Mouse (Mus musculus) spleen, postnatal 4 days (tissue): ENCODE results near the gene Ppm1h.
A peak's percentile ranks its signal among the peaks of the same experiment; 100 is the strongest.

Source experiments
- DNase-seq, 2 experiments: peaks; one replicate each; pipeline ENCODE4 v3.0.0; 2022; ENCODE audit warnings: low spot score in 2 of 2

The Ppm1h gene

DNA sequence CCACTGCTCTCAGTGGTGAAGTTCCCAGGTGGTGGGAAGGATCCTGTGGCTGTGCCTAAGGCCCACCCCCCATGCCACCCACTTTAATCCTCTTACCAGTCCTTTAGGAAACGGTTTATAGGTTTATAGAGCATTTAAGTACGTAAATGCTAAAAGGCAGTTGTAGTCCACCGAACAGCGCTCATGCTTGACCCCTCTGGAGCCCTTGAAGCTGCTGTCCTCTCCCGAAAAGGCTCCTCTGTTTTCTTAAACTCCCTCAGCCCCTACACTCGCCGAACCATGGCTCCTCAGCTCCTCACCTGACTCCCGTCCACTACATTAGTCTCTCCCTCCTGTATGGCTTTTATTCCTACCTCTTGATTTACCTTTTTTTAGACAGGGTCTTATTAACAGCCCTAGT lies 131.3 kb downstream of the Ppm1h start:
- DNase-seq: no peak

DNA sequence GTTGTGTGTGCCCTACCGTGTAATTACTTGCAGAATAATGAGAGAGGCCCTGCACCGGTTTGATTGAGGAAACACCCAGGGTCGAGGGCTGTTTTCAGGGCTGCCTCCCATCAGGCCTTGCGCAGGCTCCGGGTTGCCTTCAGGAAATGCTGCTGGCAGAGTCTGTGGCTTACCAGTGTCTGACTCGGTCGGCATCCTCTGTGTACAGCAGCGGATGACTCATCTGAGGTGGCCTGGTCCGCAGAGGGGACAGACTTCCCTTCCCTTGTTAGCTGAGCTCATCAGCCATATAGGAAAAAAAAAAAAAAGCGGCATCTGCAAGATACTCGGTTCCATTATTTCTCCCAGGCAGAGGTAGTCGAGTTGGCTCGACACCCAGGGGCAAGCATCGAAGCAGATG lies 136.5 kb downstream of the Ppm1h start:
- peak; percentile 50 to 76 for DNase-seq

DNA sequence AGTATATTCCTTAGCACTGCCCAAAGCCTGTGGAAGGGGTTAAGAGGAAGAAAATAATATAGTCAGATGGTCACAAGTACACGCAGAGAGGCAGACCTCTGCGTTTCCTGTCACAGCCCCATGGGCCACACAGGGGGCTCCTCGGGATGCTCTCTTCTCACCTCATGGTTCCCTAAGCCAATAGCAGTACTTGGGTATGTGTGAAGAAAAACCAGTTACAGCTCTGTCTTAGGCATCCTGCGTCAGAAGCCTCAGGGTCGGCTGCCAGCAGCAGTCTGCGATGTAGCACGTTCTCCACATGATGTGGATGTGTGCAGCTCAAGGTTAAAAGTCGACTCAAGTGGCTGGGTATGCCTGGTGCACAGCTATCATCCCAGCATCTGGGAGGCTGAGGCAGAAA lies 139.2 kb downstream of the Ppm1h start:
- DNase-seq: no peak

DNA sequence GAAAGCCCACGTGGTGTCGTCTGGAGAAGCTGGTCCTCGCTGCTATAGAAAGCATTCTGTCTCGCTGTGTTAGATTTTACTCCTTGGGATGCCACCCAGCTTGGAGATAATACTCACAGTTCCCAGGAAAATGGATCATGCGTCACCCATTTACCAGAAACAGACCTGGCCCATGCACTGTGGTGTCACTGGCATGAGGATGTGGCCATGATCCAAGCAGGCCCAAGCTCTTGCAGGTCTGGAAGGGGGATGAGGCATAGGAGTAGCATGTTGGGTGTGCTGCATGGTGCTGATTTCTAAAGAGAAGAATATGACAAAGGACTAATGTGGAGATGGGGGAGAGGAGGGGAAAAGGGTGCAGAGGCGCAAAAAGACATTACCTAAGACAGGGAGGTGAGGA lies 141.2 kb downstream of the Ppm1h start:
- DNase-seq: no peak

DNA sequence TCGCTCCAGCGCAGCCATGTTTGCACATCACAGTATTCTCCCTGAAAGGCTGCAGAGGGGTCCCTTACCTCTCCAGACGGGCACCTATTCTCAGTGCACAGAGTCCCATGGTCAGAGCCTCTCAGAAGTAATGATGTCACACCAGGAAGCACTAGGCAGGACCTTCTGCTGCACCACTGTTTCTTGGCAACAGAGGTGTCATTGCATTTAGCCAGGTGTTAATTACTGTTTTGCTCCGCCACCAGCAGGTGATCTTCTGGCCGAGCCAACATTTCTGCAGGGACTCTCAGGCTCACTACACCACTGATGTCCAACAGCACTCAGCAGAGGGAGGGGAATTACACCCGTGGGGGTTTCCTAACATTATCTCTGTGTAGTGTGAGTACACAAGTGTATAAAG lies 143.0 kb downstream of the Ppm1h start:
- no peak for DNase-seq

DNA sequence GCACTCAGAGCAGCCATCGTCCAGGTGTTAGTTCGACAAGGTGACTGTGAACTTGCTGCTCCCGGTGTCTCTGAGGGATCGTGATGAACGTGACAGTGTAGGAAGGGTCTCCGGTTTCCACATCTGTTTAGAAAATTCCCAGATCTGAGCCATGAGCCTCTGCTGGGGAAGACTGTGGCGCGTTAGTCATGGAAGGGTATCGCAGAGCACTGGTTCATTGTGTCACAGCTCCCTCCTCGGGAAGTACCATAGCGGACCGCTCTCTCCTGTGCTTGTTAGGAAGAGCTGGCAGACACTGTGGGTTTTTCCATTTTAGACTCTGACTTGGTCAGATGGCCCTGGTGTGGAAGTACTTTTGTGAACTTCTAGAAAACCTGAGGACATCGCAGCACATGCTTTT lies 145.1 kb downstream of the Ppm1h start:
- no peak for DNase-seq

DNA sequence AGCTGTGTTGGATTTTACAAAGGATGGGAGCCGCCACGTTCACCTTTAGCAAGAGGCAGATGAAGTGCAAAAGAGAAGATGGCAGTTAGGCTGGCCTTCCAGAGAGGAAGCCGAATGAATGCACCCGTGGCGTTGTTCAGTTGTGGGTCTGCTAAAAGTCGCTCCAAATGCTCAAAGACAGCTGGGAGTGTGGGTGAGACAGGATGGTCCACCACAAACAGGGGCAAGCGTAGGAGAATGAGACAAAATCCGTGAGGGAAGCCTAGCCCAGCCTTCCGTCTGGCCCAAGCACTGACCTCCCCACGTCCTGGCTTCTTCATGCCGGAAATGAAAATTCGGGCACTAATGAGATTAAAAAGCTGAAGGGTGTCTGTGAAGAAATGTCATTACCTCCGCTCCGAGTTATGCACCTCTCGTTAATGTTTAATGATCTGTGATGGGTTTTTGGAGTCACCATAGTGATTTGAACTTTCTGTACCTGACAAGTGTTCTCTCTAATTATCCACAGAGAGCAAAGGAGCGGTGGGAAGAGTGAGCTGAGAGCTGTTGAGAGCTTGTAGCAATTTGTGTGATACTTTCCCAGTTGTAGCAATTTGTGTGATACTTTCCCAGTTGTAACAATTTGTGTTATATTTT lies 148.3 kb downstream of the Ppm1h start:
- no peak for DNase-seq

DNA sequence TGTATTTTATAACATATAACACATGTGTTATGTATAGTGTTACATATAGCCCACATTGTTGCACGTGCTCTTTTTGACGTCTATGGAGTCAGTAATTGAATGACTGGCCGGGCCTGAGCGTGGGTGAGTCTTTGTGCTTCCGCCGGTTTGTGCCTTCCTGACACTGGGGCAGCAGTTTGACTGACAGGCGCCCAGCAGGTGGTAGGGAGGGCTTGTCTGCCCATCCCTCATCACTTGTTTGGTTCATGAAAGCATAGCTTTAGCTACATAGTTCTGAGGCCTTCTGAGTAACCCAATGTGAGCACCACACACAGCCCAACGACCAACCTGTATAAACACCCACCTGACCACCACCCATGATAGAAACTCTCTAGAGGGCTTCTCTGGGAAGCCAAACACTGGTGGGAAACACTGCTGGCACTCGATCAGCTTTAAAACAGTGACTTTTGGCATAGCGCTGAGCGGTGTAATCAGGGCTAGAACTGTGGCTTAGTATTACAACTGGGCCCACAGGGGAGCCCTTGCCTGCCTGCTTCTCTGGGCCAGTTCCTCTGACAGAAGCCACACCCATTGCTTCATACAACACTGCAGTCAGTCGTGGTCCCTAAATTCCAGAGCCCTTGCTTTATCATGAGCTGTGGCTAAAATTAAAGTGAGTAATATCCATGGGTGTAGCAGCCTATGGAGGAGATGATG lies 149.3 kb downstream of the Ppm1h start:
- no peak for DNase-seq

DNA sequence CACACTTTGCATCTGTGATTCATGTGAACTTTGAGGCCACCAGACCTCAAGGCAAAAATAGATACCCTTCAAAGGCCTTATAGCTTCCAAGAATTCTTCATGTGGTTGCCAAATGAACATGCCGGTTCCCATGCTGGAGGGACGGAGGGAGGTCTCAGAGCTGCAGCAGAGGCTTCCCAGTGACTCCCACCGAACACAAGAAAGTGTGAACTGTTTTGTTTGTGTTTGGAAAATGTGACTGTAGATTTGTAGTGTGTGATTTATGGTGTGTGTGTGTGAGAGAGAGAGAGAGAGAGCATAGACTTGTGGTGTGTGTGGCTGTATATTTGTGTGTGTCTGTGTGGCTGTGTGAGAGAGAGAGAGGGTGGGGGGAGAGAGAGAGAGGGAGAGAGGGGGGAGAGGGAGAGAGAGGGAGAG lies 151.2 kb downstream of the Ppm1h start:
- DNase-seq: no peak

DNA sequence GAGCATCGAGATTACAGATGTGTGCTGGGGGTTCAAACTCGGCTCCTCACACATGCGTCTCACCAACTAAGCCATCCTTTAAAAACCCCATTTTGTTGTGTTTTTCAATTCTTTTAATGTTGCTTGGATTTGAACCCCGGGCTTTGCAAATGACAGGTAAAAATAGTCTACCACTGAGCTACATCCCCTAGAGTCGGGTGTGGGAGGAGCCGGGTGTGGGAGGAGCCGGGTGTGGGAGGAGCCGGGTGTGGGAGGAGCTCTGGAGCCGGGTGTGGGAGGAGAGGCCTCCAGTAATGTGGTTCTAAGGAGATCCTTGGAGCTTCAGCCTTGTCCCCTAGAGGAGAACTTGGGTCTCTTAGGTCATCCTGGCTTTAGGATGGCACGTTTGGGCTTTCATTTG lies 152.1 kb downstream of the Ppm1h start:
- DNase-seq: no peak

DNA sequence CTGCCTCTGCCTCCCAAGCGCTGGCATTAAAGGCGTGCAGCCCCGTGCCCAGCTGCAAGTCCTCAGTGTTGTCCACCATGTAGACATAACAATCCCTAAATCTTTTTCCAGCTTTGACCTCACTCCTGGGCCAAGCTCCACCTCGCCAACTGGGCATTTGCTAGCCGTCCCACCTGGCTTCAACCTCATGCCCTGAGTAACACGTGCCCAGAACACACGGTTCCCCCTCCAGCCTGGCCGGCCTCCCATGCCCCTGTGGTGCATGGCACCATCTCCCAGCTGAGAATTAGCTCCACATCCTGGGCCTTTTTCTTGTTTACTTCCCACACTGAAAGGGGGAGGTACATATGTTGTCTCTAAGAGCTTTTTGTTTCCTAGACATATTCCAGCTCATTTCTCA lies 163.5 kb downstream of the Ppm1h start:
- DNase-seq: no peak

DNA sequence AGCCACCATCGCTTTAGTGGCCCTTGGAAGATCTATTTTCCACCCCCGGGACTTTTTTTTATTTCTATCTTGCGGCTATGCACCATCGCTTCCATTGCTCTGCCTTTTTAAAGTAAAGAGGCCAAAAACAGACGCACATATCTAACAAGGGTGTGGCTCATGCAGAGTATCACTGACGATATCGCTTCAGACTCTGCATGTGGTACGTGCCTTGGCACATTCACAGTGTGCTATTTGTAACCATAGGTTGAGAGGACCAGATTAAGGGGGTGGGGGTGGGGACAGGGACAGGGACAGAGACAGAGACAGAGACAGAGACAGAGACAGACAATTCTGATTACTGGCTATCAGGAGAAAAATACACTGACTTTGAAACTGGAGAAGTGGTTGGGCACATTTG lies 164.4 kb downstream of the Ppm1h start:
- DNase-seq: no peak

DNA sequence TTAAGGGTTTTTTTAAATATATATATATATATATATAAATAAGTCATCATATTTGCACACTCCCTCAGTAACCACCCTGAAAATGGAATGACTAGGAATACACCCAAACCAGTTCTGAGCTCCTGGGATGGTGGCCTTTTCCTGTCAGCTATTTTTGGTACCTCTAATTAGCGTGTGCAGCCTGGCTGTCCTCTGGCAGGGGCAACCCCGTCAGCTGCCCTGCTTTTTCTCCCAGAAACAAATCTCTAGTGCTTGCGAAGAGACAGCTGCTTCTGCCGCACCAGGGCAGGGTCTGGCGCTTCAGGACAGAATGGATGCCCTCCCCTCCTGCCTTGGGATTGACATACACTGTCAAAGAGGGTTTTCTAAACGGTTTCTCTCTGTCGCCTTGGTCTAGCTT lies 166.9 kb downstream of the Ppm1h start:
- no peak for DNase-seq

DNA sequence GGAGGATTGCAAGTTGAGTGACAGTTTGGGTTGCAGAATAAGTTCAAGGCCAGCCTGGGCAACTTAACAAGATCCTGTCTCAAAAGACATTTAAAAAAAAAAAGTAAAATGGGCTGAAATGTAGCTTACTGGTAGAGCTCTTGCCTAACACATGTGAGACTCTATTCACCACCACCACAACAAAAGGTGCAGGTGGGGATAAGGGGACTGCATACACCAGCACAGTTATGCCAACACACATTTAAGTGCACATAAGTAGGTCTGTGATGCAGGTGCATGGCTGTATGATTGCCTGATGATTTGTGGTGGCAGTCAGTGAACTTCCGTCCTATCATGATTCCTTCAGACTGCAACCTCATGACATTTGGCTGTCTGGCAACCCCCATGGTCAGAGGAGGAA lies 167.9 kb downstream of the Ppm1h start:
- no peak for DNase-seq

DNA sequence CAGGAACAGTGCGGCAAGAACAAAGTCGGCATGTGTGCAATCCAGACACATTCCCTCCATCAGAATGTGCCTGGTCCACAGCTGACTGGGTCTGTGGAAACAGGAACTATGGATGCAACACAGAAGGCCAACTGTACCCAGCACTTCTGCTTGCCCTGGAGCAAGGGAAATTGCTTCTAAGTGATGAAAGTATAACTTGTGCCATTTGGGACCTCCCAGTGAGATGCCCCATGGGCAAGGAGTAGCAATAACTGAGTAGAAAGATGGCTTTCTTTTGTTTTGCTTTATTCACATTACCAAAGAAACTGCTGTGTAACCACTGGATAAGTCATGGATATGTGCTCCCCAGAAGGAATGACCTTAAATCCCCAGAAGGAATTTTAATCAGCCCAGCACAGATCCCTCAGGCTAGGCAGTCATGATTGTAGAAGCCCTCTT lies 169.5 kb downstream of the Ppm1h start:
- DNase-seq: no peak

DNA sequence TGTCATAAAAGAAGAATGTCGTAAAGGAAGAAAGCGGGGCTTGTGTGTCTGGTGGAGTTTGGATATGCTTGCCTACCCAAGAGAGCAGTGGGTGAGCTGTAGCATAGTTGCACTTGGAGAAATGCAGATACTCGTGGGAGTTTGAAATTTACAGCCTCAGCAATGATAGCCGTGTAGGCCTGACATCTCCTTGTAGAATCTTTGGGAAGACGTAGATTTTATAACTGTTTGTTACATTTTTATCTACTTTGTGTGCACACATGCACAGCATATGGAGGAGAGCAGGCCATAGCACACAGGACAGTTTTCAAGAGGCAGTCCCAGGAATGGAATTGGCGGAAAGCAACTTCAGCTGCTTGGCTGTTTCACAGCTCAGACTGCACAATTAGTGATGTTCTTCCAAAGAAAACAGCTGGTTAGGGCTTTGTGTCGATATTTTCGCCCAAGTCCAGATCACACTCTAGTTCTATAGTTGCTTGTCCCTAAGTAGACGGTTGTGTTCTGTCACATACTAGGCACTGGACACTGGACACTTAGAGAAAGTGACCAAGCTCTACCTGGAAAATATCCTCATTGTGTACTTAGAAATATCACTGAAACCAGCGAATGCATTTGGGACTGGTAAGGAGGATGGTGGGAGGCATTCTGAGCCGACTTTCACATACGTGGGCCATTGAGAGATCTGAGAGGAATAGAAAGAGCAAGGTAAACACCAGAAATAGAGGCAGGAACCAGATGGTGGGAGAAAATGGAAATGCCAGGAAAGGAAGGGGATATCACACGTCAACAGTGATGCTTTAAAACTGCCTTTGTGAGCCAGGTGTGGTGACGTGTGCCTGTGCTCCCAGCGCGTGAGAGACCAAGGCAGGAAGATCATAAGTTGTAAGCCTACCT lies 173.0 kb downstream of the Ppm1h start:
- DNase-seq: no peak

DNA sequence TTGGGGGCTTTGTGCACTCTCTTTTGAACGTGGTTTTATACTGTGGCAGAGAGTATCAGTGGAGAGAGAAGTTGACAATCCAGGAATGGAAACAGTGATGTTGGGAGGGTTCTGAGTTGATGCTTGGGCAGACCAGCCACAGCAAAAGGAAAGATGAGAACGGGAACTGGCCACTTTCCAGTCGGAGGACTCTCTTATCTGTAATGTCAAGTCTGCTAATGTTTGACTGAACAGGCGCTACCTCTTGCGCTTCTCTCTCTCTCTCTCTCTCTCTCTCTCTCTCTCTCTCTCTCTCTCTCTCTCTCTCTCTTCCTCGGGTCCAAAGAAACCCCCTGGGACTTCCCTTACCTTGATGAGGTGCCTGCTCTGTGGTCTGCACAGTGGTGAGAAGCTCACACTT lies 176.0 kb downstream of the Ppm1h start:
- DNase-seq: no peak

DNA sequence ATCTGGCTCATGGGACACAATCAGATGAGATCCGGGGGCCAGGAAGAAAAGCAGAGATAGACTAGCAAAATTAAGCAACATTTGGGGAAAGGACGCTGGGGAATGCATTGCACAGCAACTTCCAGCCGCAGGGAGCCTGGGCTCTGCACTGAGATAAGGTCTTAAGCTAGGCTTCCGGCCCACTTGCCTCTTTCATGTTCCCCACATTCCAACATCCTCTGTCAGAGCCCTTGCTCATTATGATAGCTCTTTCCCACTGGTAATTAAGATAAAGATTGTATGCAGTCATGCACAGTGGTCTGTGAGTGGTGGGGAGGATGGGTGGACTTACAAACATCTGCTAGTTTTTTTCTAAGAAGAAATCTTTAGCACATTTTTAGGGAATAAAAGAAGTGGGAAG lies 176.6 kb downstream of the Ppm1h start:
- no peak for DNase-seq

DNA sequence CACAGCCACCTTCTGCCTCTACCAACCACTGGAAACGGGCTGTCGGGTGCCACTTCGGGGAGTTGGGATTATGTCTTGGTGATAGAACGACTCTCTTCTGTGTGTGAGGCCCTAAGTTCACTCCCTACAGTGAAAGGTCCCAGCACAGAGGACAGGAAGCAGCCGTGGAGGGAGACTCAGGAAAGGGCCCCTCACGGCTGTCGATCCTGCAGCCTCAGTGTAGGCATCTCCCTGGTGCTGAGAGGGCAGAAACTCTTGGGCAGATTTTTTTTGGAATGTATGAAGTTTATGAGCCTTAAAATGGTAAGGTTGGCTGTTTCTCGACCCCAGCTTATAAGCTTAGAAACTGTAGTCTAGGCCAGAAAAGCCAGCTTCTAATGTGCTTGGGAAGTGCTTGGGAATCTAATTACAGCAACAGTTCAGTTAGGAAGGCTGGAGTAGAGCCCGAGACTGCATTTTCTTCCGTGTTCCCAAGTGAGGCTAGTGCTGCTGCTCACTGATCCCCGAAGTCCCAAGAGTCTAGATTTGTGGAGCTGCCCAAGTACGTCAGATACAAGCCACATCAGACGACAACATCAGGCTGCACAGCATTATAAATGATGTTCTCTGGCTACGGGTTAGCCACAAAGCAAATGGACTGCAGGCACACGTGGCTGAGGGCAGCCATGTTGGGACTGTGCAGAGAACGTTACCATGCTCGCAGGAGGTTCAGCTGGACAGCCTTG lies 177.6 kb downstream of the Ppm1h start:
- DNase-seq: no peak

DNA sequence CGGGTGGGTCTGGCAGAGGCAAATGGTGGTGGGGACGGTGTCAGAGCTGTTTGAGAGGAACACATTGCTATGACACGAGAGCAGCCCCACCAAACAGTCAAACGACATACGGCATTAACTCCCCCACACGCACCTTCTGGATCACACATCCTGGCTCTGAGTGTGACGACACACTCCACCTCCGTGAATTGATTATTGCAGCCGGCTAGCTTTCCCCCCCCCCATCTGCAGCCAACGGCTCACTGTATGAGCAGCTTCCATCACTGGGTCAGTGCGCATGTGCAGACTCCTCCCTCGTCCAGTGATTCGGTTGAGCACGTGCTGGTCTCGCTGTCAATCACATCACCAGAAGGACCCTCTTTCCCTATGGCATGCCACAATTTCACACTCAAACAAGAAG lies 178.6 kb downstream of the Ppm1h start:
- no peak for DNase-seq

DNA sequence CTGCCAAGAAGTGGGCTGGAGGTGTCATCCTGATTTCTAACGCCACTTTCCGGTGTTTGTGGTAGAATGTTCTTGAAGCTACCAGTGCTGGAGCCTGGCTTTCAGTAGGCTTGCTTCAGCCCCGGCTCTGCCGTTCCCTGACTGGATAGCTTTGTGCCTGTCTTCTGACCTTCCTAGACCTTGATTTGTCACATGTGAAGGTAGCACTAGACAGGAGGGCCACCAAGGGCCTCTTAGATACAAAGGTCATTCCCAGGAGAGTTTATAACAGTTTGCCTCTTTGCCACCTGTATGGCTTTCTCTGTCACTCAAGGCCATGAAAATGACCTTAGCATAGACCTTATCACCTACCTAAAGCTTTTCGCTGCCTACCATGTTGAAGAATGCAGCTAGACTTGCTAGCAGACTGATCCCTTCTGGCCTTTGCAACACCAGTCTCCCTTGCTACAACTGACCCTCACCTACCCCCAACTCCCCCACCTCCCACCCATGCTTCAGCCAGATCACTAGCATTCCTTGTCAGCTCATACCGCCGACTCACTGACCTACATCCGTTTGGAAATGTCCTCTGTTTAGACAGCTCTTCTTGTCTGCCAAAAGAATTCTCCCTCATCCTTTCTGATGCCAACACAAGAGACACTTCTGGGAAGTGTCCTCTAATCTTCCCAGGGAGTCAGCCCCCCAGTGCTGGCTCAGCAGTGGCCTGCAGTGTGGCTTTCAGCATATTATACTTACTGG lies 180.5 kb downstream of the Ppm1h start:
- no peak for DNase-seq

DNA sequence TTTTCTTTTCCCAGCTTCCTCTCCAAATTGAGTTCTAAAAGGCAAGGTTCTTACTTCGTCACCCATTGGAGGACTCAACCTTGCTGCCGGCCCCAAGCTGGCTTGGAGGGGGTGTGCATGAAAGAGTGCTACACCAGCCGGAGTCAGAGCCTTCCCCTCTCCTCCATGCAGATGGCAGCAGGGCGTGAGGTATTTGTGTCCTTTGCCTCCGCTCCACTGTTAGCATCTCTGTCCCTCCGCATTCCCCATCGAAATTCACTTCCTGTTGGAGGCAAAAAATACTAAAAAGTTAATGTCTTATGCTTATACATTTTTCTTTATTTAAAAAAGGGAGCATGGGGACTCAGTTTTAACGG lies 181.1 kb downstream of the Ppm1h start:
- no peak for DNase-seq
